Mouse (Mus musculus) monocyte, adult 2 months (primary cell): ENCODE data around the gene Prss57.

Source experiments
- DNase-seq, 2 experiments: peaks; one replicate each; pipeline ENCODE4 v3.0.0; 2022; ENCODE audit warnings: low spot score in 2 of 2, low read depth in 1 of 2

The Prss57 gene

DNA sequence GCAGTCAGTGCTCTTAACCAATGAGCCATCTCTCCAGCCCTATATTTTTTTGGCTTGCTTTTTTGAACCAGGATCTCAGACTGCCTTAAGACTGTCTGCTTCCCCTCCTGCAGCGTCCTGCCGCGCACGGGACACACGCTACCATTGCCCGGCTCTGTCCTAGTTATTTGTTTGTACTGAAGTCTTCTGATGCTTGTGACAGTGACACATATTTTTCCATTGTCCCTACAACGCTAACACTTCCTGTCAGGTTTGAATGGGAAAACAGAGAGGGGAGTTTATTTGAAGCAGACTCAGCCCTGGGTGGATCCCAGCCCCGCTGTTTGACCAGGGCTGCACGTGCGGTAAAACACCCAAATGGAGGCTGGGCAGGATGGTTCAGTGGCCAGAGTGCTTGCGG, 18.0 kb upstream of the Prss57 start:
- DNase-seq, result no peak

DNA sequence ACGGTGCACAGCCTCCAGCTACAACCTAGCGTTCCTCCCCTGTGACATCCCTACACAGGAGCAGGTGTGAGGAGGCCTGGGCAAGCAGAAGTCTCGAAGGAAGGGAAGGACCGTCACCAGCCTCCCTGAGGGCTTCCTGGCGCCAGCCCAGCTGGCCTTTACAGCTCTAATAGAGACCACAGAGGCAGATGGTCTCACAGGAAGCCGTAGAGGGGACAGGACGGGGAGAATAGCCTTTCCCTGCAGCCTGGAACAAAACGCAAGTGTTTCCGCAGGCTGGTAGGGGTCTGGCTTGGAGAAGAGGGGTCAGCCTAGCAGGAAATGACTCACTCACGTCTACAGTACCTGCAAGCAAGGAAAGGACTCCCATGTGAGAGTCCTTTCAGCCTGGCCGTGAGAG, 17.1 kb upstream of the Prss57 start:
- no peak for DNase-seq

DNA sequence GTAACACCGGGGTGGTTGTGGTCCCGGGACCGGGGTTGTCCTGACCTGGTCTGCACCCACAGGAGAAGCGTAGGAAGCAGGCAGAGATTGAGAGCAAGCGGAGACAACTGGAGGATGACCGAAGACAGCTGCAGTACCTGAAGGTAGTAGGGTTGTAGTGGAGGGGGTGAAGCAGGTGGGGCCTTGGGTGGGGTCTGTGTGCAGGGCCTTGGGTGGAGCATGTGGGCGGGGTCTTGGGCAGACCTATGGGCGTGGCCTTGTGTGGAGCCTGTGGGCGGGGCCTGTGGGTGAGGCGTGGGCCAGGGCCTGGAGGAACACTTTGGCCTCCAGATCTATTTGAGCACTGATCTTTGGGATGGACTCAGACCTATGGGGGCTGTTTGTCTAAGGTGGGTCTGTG, 16.2 kb upstream of the Prss57 start:
- DNase-seq, result no peak

DNA sequence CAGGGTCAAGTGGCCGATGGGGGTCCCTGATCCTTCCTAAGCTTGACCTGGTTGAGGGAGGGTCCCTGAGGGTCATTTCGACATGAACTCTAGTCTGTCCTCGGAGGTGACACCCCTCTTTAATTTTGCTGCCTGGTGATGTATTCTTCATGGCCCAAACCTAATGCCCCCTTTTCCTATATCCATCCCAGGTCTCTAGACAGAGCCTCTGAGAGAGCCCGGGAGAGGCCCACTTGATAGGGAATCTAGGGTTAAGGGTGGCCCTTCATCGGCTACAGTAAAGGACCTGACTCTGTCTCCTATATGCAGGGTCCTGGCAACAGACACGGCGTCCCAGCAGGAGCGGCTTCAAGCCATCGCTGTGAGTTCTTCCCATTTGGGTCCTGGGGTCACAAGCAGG, 15.6 kb upstream of the Prss57 start:
- no peak for DNase-seq

DNA sequence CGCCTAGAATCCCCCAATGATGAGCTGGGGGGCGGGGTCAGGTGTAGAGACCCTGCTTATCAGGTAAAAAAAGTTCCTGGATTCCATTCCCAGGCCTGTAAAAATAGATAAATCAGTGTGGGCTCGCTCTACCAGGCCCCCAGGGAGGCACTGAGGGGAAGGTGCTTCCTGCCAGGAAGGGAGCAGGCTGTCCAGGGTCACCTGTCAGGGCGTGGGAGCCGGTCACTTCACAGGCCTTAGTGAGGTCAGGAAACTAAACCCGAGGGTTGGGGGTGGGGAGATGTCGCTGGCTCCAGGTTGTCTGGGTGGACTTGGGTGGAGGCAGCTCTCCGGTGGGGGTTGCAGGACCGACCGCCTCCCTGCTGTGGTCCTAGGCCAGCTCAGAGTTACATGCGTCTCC, 14.9 kb upstream of the Prss57 start:
- DNase-seq, result no peak

DNA sequence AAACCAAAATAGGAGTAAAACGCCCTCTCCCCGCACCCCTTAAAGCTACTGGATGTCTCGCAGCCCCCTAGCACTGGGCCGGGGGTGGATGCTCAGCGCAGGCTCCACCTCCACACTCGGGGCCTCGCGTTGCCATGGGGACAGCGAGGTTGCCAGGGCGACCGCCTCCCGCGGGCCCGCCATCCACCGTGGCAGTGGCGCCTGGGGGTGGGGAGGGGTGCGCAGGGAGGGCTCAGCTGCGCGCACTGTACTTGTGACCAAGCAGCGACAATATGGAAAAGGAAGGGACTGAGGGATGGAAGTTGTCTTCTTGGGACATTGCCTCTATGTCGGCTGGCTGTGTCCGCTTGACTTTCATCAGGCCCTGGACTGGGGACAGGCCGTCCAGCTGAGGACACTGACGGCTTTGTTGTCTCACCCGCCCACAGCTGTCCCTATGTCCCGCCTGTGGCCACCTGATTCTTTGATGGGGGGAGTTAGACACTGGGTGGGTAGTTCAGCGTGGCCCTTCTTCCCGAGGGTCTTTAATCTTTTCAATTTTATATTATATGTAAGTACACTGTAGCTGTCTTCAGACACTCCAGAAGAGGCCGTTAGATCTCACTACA, 13.1 kb upstream of the Prss57 start:
- no peak for DNase-seq

DNA sequence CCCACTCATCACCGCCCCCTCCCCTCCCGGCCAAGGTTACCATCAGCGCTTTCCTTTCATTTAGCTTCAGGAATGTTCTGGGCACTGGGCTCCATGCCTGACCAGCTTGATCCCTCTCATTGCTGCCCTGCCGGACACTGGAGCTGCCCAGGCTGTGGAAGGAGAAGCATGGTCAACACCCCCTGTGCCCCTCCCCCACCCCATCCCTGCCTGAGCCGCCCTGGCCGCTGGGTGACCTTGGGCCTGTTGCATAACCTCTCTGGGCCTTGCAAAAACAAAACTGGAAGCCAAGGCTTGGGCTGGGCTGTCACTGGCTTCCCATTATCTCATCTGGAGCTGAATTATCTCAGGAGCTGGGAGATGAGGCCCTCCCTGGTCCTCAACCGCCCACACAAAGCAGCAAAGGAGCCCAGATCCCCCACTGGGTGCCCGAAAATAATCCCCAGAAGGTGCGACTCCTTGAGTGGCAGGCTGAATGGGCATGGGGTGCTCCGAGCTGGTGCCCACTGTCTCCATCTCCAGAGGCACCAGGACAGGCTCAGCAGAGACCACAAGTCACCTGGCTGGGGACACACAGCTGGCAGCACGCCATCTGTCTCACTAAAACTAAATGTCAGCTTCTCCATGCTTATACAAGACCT, 11.7 kb upstream of the Prss57 start:
- peak; percentile 29 to 36 for DNase-seq

DNA sequence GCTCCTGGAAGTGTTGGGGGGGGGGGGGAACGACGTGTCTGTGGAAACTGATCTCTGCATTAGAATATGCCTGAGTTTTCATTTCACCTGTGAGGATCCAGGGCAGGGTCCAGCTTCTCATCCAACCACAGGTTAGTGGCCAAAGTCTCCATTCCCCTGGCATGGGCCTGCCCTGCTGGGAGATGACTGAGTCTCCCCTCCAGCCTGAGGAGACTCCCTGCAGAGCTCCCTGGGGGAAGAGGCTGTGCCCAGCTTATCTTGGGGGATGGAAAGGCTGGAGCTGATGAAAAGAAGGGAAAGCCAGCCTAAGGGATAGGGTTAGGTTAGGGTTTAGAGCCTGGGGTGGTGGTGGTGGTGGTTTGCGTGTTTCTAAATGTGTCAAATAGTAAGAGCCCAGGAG, 11.1 kb upstream of the Prss57 start:
- no peak for DNase-seq

DNA sequence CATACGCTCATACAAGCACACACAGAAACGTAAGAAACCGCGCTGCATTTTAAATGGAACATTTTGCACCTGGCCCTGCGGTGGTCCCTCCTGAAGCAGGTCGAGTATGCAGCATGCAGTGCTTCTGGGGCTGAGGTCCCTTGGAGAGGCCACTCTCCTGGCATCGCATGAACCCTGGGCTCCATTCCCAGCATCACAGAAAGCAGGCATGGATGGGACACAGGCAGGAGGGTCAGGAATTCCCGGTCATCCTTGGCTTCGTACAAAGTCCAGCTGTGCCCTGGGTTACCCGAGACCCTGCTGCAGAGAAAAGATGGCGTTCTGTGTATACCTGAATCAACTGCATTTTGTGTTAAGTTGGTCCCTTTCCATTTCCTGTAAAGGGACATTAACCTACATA, 9.7 kb upstream of the Prss57 start:
- no peak for DNase-seq

DNA sequence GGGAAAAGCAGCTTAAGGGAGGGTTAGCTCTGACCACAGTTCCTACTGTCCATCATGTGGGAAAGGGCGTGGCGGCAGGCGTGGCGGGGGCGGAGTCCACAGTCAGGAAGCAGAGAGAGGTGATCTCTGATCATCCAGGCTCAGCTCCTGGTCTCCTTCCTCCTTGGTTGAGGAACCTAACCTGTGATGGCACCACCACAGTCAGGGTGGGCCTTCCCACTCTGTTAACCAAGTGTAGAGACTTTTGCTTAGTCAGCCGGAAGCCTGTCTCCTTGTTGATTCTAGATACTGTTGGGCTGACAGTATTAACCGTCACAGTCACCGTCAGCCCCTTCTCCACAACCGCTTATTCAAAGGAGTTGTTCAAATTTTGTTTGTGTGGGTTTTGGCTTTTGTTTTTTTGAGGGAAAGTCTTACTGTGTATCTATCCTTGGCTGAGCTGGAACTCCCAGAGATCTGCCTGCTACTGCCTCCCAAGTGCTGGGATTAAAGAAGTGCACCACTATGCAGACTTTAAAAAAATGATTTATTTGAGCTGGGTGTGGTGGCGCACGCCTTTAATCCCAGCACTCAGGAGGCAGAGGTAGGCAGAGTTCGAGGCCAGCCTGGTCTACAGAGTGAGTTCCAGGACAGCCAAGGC, 7.6 kb upstream of the Prss57 start:
- DNase-seq, result no peak

DNA sequence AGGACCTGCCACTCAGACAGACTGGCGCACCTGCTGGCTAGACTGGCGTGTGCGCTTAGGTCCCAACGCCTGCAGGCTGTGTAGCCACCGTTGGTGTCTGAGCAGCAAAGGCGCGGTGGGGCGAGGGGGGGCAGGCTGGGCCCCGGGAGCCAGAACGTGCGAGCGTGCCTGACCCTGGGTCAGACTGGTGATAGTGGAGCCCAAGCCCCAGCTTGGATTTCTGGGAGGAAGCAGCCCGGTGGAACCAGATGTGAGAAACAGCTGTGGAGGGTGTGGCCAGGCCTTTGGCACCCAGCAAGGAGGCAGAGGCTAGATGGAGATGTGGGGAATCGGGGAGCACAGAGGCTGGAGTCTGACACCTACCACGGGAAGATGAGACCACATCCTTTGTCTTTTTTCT, 6.6 kb upstream of the Prss57 start:
- no peak for DNase-seq

DNA sequence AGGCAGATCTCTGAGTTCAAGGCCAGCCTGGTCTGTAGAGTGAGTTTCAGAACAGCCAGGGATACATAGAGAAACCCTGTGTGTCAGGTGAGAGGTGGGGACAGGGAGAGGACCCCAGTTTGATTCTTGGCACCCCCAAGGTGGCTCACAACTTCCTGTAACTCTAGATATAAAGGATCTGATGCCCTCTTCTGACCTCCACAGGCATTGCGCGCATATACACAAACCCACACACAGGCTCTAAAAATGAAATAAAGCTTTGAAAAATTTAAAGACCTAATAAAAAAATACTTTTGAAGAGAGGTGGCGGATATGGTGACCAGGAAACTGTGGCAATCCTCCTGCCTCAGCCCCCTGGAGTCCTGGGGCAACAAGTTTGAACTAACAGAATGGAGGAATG, 5.1 kb upstream of the Prss57 start:
- DNase-seq, result no peak

DNA sequence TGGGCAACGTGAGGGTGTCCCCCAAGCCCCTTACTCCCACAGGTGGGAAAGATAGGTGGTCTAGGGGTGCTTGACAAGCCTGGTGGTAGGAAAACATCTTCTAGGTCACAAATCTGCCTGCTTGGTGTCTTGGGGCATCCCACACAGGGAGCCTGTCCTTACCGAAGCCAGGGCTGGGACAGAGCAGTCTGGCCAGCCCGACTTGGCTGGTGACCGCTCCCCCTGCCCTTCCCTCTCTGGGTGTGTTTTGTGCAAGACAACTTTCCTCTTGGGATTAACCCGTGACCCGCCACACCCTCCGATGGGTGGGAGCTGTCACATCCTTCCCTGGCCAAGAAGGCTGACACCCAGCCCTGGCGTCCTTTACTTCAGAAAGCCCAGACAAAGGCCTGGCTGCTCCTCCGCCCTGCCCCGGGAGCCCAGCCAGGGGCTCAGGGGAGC, 3.8 kb upstream of the Prss57 start:
- DNase-seq, result no peak

DNA sequence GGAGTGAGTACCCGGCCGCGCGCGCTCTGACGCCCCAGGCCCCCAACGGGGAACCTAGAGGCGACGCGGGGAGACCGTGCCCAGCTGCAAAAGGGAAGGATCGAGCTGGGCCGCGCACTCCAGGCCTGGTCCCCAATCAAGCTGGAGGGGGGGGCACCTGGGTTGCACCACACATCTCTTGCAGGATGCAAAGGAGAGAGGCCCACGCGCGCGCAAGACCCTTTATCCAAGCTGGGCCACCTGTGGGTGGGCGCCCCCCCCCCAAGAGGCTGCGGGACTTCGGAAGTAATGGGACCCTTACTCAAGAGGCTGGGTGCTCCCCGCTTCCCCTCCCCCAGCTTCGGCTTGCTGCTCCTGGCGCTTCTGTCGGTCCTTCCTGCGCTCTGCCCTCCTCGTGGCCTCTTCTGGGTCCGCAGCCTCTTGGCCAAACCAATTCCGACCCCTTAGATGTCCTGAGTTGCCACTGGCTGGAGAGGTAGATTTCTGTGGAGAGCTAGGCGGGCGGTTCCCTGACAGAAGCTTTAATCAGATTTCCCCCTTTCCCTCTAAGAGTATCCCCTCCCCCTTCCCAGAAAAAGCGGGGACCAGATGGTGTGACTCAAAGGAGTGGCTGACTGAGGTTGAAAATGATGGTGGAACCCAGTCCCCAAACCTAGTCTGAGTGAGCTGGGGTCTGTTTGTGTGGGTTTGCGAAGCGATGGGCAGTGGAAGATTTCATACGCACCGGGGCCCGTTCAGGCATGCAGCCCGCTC, 3.2 kb upstream of the Prss57 start:
- no peak for DNase-seq

DNA sequence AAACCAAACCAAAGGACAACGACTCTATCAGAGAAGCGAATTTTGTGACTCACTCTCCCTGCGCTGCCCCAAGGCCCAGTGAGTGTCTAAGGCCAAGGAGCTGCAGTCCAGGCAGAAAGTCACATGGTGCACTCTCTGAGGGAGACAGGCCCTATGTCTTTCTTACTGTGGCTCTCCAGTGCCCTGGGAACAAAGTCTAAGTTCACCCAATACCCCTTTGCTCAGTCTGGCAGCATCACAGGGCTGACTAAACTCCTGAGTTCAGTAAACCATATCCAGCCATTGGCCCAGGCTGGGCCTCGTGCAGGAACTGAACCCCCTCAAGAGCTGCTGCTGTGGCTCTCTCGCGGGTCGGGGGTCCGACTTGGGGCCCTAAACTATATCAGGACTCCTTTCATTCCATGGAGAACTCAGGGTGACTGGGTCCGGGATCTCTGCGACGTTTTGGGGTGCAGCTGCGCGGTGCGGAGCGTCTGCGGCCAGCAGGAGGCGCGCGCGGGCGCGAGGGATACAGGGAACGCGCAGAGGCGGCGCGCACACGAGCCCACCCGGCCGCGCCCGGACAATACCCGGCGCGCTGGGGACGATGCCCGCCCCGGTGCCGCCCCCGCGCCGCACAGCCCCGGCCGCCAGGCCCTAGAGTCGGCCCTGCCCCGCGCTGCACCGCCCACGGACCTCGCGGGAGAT, 2.4 kb upstream of the Prss57 start, which contains the start of gene Palm:
Palm (plus strand) TSS at position 522 of the 687 bp plus-strand sequence.
- peak in 1 of 2 experiments; percentile 66 for DNase-seq

DNA sequence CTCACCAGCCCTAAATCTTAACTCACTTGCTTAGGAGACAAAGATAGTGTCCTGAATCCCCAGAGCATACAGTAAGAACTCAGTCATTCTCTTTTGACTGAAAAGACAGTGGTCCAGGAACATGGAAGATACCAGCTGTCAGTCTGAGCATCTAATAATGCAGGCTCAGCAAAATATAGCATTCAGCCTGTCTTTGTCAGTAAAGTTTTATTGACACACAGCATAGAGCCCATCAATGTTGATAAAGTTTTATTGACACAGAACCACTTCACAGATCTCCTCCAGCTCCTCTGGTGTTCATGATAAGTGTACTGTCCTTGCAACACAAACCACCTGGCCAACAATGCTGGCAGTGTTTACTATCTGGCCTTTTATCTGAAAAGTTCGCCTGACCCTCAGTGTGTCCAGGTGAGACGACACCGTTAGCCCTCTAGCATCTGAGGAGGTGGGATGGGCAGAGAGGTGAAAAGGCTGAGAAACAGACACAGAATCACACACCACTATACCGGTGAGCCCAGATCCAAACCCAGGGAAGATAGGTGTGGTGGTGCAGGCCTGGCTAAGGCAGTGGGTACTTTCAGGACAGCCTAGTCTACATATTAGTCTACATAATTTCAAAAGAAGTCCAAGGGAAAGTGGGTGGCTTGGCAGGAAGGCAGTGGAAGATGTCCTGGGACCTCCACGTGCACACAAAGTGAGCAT, 1.7 kb upstream of the Prss57 start:
- DNase-seq, result no peak

DNA sequence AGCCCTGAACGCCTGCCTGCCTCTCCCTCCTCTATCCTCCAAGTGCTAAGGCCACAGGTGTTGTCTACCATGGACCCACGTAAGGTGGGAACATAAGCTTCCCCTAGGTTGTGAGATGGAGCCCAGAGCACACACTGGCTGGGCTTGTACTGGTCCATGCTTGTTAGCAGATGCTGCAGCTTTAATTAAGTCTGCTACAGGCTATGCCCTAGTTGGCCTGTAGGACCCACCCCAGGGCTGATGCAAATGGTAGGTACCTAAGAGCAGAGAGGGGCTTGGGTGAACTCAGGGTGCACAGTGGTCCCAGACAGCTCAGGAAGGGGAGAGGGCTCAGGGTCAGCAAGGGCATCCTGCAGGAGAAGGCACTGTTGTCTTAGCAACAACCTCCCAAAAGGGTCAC, 1.2 kb downstream of the Prss57 start:
- no peak for DNase-seq

DNA sequence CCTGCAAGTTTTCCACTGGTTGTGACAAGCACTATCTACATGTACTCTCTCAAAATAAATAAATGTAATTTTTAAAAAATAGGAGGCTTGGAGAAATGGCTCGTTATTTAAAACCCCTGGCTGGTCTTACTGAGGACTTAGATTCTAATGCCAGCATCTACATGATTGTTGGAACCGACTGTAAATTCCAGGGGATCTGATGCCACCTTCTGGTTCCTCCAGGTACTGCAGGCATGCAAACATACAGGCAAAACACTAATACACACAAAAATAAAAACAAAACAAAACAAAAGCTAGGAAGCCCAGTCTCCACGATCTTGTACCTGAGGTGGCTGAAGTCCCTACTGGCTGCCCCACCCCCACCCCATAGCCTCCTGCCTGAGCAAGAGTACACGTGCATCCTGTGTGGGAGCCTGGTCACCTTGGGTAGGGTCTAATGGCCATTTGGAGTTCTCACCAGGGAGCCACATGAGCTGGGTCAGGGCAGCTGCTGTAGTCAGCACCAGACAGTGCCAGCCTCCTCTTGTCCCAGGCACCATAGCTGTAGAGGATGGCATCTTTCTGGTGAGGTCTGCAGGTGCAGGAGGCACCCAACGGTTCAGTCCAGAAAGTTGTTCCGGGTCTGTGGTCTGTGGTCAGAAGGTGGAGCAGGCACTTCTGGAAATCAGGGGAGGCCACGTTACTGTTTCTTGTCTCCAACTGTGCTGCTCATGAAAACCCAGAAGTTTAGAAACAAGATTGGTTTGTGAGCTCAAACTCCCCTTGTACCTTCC, 2.2 kb downstream of the Prss57 start:
- DNase-seq, result peak in 1 of 2 experiments; percentile 71

DNA sequence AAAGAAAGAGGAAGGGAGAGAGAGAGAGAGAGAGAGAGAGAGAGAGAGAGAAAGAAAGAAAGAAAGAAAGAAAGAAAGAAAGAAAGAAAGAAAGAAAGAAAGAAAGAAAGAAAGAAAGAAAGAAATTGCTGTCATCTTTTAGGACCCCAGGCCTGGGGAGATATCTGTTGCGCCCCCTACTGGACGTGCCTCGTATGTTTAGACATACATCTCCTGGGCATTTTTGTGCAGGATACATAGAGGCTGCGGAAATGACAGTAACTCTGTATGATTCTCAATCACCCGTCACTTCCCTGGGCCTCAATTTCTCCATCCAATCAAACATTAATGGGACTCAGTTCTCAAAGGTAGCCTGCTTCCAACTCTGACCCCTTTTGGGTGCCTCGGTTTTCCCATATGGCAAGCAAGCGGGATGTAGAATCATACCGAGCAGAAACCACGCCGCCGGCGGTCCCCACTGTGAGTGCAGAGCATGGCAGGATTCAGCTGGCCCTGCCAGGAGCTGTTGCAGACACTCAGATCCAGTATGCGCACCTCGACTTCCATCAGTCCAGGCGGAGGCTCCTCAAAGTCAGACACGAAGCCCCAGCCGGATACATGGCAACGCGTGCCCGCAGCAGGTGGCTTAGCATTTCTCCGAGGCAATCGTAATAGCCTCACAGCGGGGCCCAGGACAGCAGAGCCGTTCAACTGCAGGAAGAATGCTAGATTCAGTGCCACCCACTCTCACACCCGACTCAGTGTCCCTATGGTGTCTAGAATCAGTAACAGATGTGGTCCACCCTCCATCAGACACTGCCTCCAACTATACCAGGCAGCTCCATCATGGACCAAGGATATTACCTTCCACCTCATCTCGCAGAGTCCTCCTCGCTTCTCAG, 6.6 kb downstream of the Prss57 start:
- DNase-seq, result no peak
